Mouse (Mus musculus): ENCODE results near the gene Nxpe4. TPM values are rescaled to one million over a fixed set of nuclear protein-coding genes. Genes with fewer than 3 reads are reported as not detected.

Gene Nxpe4
- total RNA-seq, 2 experiments from 2014 or later: 7.2 to 9.7 TPM

GRCm38 (mm10) chr9:48303564-48303963 lies 141.7 kb downstream of the Nxpe4 start:
- intact Hi-C loops (cut with DNase I): loop anchor here (5.0 kb wide), 1 partner anchor 36 kb away; no protein-coding TSS in a partner anchor
- peak; percentile 49 for DNase-seq (ENCODE audit: low spot score)

DNA sequence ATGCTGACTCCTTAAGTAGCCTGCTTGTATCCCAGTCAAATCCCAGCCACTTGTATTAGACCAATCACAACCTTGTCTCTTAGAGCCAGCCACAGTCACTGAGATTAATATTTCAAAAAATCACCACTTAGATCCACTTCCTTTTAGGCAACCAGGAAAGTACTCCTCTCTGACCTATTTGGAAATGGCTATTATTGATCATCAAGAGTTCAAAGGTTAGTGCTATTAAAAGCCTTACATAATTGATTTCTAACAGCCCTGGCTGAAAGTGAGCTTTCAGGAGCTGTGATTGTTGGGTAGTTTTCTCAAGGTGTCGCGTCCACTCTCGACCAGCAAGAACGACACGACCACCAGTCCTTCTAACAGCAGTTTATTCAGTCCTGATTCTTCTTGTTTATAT lies 149.4 kb downstream of the Nxpe4 start:
- intact Hi-C loops (cut with DNase I): no loop called here
- no peak for DNase-seq (ENCODE audit: low spot score)

DNA sequence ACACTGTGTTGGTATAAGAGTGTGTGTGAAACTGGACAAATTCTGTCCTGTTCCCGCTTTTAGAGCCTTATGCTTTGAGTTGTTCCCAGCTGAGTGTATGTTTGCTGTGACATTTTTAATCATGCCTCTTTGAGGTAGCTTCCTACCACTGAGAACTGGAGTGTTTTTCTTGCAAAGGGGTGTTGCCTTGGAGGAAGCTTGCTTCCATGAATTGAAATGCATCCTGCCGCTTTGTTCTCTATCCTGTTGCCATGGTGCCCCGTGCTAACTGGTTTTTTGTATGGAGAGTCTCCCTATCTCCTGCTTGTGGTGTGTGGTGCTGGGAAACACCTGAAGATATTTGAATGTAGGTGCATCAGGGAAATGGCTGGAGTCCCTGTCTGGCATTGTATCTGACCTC lies 152.4 kb downstream of the Nxpe4 start:
- peak; percentile 17 for DNase-seq (ENCODE audit: low spot score)
- intact Hi-C loops (cut with DNase I): no loop called here

GRCm38 (mm10) chr9:48315825-48316224 lies 154.0 kb downstream of the Nxpe4 start:
- intact Hi-C loops (cut with DNase I): no loop called here
- no peak for DNase-seq (ENCODE audit: low spot score)

DNA sequence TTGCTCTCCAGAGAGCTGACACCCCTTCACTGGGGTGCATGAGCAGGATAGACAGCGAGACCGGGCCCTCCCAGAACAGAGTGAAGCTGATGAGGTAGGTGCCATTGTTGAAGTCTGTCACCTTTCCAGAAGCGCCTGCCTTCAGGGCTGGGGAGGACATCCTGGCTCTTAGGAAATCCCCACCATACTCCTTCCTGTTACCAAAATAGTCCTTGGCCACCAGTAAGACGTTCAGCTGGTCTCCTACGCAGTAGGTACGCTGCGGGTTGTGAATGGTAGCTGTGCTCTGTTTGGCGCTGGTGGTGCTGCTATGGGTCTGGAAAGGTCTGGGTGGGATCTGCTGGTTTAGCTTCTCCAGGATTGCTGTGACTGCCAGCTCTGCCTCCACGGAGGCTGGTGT lies 164.5 kb downstream of the Nxpe4 start:
- intact Hi-C loops (cut with DNase I): no loop called here

GRCm38 (mm10) chr9:48329597-48329996 lies 167.8 kb downstream of the Nxpe4 start:
- intact Hi-C loops (cut with DNase I): no loop called here
- DNase-seq (ENCODE audit: low spot score): no peak

More for the DNA sequence above, 164.5 kb downstream of the Nxpe4 start:
- DNase-seq (ENCODE audit: low spot score): peak; percentile 33

- DNase-seq (ENCODE audit: low spot score): no peak
- intact Hi-C loops (cut with DNase I): no loop called here
Observed at GRCm38 (mm10) chr9:48338783-48339455, 177.1 kb downstream of the Nxpe4 start.

DNA sequence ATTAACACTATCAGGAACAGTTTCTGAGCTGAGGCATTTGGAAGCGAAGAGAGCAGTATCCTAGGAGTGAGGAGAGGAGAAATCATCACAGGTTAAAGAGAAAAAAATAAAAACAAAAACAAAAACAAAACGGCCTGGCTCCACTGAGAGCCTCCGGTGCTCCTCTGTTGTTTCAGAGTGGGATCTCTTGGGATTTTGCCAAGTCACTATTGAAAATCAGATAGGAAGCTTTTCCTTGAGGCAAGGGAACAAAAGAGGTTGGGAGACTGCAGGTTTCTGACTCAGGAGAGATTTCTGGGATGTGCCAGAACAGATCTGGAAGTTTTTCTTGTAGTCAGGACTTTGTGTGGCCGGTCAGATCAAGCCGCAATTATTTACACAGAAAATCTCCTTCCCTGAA lies 177.7 kb downstream of the Nxpe4 start:
- intact Hi-C loops (cut with DNase I): no loop called here
- DNase-seq (ENCODE audit: low spot score): no peak

GRCm38 (mm10) chr9:48340708-48341380 lies 179.0 kb downstream of the Nxpe4 start:
- intact Hi-C loops (cut with DNase I): no loop called here
- DNase-seq (ENCODE audit: low spot score): no peak

DNA sequence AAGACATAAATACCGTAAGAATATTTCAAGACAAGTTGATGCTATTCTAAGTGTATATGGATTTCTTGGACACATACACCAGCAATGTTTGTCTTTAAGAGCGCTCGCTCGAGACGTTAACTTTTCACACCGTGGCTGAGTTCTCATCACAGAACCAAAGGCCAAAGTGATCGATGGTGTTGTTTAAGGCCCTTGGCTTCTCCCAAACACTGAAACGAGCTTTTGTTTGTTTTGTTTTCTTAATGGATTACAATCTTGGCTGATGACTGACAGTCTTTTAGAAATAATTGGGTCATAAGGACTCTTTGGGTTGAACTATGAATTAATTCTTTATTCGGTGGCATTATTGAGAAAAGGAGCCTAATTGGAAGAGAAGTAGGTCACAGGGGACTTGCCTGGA lies 183.6 kb downstream of the Nxpe4 start:
- intact Hi-C loops (cut with DNase I): no loop called here

GRCm38 (mm10) chr9:48345866-48346265 lies 184.0 kb downstream of the Nxpe4 start:
- DNase-seq (ENCODE audit: low spot score): no peak
- intact Hi-C loops (cut with DNase I): no loop called here

More for the DNA sequence above, 183.6 kb downstream of the Nxpe4 start:
- DNase-seq (ENCODE audit: low spot score): no peak

DNA sequence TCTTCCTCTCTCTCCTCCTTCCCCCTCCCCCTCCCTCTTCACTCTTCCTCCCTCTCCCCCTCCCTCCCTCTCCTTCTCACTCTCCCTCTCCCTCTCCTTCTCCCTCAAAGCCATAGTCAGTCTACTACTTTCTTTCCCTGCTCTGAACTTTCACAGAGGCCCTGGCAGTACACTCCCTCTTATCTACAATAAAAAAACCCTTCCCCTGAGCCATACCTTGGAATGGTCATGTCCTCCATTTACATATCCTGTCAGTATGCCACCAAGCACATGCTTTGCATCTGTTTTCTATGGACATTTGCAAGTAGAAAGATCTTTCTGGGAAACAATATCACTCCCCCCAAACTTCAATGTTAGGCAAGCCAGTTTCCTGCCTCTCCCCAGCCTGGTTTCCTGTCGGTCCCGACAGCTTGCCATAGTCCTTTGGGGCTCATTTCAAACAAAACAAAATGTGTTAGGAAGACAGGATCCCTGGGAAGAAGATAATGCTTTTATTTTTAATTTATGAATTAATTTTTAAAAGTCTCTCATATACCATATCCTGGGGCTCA lies 191.4 kb downstream of the Nxpe4 start, which contains the start of gene Nxpe2:
Nxpe2 (minus strand) TSS at position 307 of the 551 bp plus-strand sequence.
- intact Hi-C loops (cut with DNase I): no loop called here
- no peak for DNase-seq (ENCODE audit: low spot score)

DNA sequence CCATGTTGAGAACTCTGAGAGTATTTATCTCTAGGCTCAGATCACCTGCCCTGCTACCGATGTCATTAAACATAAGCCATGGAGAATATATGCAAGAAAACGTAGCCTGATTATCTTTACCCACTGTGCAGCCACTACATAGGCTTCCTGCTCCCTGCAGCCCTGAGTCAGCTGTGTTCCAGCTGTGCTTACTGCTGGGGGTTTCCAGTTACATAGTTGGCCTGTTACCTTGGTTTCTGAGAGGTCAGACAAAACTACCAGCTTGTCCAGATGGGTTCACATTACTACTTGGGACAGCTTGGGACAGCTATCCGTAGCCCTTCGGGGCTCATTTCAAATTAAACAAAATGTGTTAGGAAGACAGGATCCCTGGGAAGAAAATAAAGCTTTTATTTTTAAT lies 192.3 kb downstream of the Nxpe4 start:
- intact Hi-C loops (cut with DNase I): loop anchor here (2.0 kb wide), 1 partner anchor 49 kb away; no protein-coding TSS in a partner anchor
- no peak for DNase-seq (ENCODE audit: low spot score)

GRCm38 (mm10) chr9:48354793-48355192 lies 193.0 kb downstream of the Nxpe4 start:
- intact Hi-C loops (cut with DNase I): loop anchor here (1.0 to 2.0 kb wide), 2 partner anchors 50 to 88 kb away; no protein-coding TSS in a partner anchor

DNA sequence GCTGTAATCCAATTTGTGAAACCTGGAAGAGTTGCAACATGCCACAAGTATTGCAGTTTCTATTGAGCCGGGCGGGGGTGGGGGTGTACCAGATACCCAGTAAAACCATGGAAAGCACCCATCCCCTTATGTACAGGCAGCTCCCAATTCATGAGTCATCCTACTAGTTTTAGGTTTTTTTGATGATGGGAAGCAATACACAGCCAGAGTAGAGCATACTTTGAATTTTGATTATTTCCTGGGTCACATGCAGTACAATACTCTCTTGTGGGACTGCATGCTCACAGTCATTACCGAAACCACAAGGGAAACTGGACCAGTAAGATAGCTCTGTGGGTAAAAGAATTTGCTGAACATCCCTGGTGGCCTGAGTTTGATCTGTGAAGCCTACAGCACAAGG lies 195.3 kb downstream of the Nxpe4 start:
- no peak for DNase-seq (ENCODE audit: low spot score)
- intact Hi-C loops (cut with DNase I): no loop called here

More at GRCm38 (mm10) chr9:48354793-48355192, 193.0 kb downstream of the Nxpe4 start:
- DNase-seq (ENCODE audit: low spot score): peak; percentile 62

DNA sequence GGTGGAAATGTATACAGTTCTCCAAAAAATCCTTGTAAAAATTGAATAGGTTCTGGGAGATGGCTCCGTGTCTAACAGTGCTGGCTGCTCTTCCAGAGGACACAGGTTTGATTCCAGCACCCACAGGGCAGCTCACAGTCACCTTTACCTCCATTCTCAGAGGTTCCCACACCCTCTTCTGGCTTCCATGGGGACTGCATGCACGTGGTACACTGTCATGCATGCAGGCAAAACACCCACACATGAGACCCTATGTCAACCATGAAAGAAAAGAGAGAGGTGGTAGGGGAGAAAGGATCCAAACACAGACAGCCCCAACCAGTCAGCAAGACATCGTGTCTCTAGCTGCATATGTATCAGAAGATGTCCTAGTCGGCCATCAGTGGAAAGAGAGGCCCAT lies 199.0 kb downstream of the Nxpe4 start:
- no peak for DNase-seq (ENCODE audit: low spot score)
- intact Hi-C loops (cut with DNase I): no loop called here

- intact Hi-C loops (cut with DNase I): no loop called here
- no peak for DNase-seq (ENCODE audit: low spot score)
Observed at GRCm38 (mm10) chr9:48361815-48362631, 200.2 kb downstream of the Nxpe4 start.

DNA sequence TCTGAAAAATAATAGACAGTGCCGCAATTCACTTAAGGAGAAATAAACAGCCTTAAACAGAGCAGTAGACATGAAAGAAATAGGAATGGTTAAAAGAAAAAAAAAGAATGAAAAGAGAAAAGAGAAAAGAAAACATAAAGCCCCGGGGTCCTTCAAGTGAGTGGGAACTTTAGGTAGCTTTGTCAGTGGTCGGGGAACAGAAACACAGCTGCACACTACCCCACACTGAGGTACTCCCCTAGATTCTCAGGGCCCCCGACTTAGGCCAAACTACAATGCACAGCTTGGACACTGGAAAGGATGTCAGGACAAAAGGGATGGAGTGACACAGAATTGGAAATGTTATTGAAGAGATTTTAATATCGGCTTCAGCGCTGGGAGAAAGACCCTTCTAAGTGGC lies 200.9 kb downstream of the Nxpe4 start:
- no peak for DNase-seq (ENCODE audit: low spot score)

GRCm38 (mm10) chr9:48373232-48373878 lies 211.5 kb downstream of the Nxpe4 start:
- DNase-seq (ENCODE audit: low spot score): no peak
- intact Hi-C loops (cut with DNase I): no loop called here

More for the DNA sequence above, 200.9 kb downstream of the Nxpe4 start:
- intact Hi-C loops (cut with DNase I): no loop called here

- DNase-seq (ENCODE audit: low spot score): no peak
- intact Hi-C loops (cut with DNase I): no loop called here
Observed at GRCm38 (mm10) chr9:48374357-48374756, 212.5 kb downstream of the Nxpe4 start.
